Mouse (Mus musculus): Measurements from ENCODE around the gene Slc29a4. TPM values are rescaled to one million over a fixed set of nuclear protein-coding genes. Genes with fewer than 3 reads are reported as not detected.

The Slc29a4 gene
- total RNA-seq (2022) = under 1 TPM in 1 of 4 experiments, not detected in 3; 0.29 TPM

DNA sequence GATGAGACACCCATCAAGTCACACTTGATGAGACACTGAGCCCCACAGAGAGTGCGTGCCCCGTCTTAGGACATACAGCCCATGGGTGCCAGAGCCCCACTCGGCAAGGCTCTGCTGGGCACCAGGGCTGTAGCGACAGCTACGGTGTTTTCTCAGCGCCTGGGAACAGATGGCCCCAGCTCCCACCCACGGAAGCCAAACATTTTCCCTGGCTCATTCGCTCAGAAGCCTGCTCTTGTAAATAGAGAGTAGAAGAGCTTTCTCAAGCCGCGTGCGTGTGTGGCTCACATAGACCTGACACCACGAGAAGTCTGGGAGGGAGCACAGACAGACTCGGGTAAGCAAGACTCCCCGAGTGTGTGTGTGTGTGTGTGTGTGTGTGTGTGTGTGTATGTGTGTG lies at the start of gene Slc29a4:
Gene Slc29a4 (plus strand): TSS at position 265 of the 400 bp plus-strand sequence.
- DNase-seq (ENCODE audit: low spot score in 2 of 2) = no peak

DNA sequence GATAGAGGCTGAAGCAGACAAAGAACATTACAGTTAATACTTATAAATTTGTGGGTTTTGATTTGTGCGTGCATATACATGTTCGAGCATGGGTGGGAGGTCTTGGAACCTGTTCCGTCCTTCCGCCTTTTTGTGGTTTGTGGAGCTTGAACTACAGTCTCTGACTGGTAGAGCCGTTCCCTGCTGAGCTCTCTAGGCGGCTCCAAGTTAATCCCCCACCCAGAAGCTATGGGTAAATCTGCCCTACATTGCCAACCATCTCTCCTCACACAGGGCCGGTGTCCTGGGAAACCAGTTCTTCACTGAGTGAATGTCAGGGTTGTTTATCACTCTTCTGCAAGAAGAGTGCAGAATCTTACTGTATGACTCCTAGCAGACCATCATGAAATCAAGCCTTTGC lies 44.1 kb upstream of the Slc29a4 start:
- DNase-seq (ENCODE audit: low spot score in 2 of 2) = no peak

DNA sequence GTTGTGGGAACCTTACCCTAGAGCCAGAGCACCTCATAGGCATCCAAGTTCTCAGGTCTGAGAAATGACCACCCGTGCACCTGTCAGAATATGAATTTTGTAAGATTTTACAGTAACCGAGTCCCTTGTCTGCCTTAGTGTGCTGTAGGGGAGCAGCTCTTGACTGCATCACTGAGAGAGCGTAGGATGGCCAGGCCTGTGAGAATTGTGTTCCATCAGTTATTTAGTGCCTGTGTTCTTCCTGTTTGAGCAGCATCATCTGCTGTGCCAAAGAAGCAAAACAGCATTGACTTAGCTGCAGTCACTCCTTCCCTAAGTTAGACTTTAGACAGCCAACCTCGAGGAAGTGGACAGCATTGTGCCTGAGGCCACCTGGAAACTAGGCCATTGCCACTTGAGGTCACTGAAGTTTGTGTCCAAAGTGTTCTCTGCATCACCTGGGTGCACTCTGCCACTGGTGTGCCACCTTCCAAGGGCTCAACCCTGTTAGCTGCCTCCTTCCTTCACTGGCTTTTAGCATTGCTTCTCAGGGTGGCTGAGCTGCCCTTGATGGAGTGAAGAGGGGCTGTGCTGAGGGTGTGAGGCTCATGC lies 42.8 kb upstream of the Slc29a4 start:
- no peak for DNase-seq (ENCODE audit: low spot score in 2 of 2)

DNA sequence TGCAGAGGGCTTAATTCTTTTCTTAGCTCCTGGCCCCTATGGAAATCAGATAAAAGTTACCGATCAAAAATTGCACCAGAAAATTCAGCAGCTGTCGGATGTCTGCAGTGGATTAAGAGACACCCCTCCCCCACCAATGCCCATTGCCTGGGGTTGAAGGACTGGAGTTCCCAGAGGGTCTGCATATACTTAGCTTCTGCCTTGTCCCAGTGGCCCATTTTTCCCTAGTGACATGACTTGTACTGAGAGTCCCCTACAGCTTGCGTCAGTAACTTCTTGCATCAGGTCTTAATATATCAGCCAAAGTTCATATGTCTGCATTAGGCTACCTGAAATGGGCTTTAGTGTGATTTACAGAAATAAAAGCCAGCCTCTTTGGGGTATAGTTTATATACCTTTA lies 41.9 kb upstream of the Slc29a4 start:
- DNase-seq (ENCODE audit: low spot score in 2 of 2) = no peak

DNA sequence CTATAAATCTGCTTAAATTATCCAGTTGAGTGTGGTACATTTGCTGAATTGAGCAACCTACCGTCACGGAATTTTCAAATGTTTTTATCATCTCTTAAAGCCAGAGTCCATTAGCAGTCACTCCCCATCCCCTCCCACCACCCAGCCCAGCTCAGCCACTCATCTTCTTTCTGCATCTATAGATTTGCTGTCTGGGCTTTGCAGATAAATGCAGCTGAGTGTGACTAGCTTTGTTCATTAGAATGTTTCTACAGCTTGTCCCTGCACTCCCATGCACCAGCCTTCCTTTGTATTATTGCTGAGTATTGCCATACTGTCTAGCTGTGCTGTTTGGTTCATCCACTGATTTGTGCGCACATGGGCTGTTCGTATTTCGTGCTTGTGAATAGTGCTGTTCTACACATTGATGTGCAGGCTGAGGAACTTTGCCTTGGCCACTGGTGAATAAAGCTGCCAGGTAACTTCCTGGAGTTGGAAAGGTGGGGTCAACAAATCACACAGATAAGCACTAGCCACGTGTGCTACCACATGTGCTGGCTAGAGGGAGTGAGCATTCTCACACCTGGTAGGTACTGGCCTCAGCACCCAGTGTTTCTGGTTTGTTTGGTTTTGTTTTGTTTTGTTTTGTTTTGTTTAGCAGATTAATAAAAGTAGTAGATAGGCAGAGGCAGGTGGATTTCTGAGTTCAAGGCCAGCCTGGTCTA lies 41.4 kb upstream of the Slc29a4 start:
- DNase-seq (ENCODE audit: low spot score in 2 of 2) = no peak

DNA sequence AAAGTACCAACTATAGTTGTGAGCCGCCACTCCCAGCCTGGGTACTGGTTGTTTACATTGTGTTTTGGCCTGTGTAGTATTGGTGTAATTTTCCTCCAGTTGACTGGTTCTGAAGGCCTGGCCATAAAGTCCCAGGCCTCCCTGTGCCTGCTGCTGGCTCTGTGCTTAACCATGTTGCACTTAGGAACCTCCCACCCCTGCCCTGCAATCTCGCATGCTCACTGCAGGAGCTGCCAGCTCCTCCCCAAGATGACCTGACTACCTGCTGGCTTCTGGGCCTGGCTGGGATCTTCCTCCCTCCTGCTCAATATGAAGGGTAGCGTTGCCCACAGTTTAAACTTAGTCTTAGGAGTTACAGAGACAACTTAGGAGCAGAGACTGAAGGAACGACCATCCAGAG lies 40.0 kb upstream of the Slc29a4 start:
- no peak for DNase-seq (ENCODE audit: low spot score in 2 of 2)

DNA sequence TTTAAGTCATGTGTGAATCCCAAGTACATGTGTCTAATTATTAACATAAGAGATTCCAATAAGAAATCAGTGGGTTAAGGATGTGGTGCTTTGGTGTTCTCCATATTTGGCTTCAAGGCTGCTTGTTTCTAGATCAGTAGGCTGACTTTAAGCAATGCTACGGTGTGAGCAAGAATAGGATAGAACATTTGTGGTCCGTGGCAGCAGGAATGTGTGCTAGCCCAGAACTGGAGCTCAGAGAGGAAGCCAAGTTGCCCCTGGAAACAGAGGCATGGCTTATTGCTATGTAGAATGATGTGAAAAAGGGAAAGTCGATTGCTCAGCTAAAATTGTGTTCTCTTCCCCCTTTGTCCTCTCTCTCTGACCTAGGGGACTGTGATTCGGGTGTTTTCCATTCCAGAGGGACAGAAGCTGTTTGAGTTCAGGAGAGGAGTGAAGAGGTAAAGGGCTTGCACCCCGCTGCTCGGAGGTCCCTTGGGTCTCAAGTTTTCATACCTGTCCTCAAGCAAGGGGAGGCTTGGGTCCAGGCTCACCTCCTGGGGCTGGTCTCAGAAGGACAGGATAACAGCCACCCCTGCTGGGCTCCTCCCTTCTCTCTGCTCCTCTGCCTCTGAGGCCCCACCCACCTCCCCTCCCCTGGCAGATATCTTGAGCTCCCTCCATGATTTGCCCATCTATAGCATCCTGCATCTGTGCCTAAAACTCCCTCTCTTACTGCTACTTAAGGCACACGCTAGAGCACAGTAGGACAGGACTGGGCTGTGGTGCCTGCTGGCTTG lies 31.5 kb upstream of the Slc29a4 start:
- no peak for DNase-seq (ENCODE audit: low spot score in 2 of 2)

DNA sequence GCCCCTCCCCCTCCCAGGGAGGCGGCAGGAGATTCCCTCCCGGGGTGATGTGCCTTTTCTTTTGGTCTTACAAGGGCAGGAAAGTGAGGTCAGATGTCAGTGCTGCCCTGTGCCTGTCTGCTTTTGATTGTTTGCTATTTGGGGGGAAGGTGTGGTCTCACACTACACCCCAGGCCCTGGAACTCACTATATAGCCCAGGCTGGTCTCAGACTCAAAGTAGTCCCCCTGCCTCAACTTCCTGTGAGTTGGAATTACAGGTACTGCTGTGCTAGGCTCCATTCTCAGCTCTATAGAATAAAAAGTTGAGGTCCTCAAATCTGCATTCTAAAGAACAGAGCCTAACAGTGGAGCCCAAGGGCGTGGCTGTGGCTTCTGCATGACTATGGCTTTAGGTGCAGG lies 24.4 kb upstream of the Slc29a4 start:
- DNase-seq (ENCODE audit: low spot score in 2 of 2) = no peak

DNA sequence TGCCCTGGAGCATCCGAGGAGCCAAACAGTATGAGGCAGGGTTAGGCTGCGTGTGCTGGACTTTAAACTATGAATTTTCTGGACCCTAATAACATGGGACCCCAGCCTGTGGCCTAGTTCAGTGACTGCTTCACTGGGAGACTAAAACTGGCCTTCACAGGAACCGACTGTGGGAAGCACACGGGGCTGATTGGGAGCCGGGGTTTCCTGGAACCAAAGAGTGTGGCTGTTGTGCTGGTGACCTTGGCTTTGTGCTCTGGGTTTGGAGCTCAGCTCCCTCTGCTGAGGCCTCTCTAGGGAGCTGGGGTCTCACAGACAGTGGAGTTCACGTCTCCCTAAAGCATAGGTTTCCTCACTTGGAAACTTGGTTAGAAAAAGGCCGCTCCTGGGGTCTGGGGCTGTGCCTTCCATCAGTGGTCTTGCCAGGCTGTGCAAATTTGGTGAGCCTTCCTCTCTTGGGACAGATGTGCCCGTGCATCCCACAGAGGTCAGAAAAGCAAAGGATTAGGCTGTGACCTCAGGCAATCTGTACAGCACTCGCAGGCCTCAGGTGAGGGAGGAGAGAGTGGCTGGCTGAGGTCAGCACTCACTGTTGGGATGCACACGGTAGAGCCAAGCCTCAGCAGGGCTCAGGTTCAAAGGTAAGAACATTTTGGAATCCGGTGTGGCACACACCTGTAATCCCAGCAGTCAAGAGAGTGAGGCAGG lies 23.6 kb upstream of the Slc29a4 start:
- DNase-seq (ENCODE audit: low spot score in 2 of 2) = no peak

DNA sequence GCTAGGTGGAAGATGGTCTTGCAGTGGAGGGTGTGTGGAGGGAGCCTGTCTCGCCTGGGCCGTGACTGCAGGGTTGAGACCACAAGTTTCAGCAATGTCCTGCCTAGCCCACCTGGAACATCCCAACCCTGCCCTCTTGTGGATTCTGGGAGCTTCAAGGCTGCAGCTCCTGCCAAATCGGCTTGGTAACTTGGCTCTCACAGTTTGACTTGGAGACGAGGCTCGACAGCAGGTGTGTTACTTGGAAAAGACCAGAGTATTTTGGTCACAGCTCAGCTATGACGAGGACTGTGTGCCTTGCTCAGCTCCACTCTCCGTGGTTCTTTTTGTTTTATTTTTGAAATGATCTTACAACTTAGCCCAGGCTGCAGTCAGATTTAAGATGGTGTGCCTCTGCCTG lies 22.6 kb upstream of the Slc29a4 start:
- DNase-seq (ENCODE audit: low spot score in 2 of 2) = peak; percentile 14 to 47

DNA sequence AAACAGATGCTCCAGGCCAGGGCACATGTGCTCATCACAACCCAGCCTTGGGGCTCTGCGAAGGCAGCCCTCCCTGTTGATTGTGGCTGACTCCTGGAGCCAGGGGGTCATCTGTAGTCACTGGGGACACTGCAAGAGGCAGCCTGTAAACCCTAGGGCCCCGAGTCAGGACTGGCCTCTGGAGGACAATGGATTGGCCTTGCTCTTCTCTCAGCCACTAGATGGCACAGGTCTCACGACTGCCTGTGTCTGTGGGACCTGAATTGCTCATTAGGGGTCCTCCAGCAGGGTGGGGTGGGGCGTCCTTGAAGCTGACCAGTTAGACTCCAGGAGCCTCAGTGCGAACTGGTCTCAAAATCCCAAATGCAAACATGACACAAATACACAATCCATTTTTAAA lies 19.2 kb upstream of the Slc29a4 start:
- no peak for DNase-seq (ENCODE audit: low spot score in 2 of 2)

DNA sequence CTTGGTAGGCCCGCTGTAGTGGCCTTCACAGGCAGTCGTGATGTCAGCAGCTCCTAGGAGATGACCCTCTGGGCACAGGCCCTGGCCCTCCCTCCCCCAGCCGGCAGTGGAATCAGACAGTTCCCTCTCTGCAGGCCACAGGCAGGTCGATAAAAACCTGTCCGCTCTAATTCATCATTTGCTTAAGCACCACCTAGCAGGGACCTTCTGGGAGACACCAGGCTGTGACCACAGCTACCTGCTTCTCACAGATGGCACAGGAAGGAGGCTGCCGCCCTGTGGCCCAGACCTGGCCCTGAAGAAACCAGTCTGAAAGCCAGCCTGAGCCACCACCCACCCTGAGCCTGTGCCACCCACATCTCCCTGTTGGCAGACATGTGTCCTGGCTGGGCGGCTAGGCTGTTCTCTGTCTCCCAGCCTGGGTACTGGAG lies 14.2 kb upstream of the Slc29a4 start:
- DNase-seq (ENCODE audit: low spot score in 2 of 2) = no peak

DNA sequence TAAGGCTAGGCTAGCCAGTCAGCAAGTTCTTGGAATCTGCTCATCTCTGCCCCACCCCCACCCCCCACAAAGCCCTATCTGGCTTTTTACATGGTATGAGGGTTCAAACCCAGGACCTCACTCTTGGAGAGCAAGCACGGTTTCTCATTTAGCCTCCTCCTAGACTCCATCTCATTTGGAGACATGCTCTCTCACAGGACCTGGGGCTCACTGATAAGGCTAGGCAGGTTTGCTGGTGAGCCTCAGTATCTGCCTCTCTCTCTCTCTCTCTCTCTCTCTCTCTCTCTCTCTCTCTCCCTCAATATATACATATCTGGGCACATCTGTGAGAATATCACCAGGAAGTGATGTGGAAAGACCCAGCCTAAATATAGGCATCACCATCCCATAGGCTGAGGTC lies 13.2 kb upstream of the Slc29a4 start:
- no peak for DNase-seq (ENCODE audit: low spot score in 2 of 2)

DNA sequence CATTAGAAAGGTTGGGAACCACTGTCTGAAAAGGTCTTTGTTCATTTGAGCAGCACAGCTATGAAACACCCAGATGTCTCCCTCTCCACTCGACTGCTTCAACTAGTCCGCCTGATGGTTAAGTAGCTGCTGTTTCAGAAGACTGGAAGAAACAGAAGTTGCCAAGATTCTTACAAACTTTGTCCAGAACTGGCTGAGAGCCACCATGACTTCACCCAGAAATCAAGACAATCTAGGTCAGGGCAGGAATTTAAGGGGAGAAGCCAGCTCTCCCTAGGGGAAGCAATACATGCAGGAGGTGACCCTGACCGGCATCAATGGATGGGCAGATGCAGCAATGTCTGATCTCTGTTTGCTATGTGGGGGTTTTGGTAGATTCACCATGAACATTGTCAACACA lies 10.4 kb upstream of the Slc29a4 start:
- no peak for DNase-seq (ENCODE audit: low spot score in 2 of 2)

DNA sequence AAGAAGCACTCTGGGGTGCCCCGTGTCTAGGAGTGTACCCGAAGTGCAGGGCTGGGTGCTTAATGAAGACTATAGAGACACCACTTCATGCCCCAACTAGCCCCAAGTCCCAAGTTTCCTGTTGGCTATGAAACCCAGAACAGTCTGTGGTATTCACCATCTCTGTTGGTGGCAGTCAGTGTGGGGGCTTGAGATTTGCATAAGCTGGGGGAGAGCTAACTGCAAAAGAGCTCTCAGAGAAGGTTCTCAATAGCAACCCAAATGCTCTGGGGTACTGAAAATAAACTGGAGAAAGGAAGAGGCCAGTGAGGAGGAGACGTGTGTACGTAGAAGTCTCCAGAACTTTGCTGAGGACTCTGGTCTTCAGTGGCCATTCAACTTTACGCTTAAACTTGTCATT lies 9.8 kb upstream of the Slc29a4 start:
- DNase-seq (ENCODE audit: low spot score in 2 of 2) = no peak

DNA sequence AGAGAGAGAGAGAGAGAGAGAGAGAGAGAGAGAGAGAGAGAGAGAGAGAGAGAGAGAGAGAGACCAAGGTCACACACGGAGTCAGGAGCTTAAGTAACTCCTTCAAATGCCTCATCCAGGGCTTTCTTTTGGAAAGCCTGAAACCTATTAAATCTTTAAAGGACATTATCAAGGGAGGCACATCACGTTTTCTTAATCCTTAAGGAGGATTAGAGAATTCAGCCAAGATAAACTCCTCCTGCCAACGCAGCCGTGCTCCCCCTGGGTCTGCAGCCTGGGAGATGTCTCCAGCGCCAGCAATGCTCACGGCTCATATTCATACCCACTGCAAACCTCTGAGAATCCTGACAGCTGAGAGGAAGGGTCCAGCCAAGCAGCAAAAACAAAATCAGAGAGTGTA lies 3.4 kb upstream of the Slc29a4 start:
- no peak for DNase-seq (ENCODE audit: low spot score in 2 of 2)

DNA sequence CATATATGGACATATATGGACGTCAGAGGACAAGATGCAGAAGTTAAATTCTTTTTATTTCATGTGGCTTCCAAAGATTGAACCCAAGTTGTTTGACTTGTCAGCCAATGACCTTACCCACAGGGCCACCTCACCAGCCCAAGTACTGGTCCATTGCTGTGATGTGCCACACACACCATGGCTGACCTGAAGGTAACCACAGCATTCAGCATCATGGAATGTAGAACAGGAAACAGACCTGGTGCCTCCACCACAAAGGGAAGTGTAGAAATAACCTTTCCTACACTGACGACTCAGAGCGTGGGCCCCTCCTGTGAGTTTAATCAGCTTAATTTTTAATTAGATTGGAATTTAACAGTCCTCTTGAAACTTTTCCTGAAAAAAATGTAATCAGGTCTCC lies 2.0 kb upstream of the Slc29a4 start:
- no peak for DNase-seq (ENCODE audit: low spot score in 2 of 2)

DNA sequence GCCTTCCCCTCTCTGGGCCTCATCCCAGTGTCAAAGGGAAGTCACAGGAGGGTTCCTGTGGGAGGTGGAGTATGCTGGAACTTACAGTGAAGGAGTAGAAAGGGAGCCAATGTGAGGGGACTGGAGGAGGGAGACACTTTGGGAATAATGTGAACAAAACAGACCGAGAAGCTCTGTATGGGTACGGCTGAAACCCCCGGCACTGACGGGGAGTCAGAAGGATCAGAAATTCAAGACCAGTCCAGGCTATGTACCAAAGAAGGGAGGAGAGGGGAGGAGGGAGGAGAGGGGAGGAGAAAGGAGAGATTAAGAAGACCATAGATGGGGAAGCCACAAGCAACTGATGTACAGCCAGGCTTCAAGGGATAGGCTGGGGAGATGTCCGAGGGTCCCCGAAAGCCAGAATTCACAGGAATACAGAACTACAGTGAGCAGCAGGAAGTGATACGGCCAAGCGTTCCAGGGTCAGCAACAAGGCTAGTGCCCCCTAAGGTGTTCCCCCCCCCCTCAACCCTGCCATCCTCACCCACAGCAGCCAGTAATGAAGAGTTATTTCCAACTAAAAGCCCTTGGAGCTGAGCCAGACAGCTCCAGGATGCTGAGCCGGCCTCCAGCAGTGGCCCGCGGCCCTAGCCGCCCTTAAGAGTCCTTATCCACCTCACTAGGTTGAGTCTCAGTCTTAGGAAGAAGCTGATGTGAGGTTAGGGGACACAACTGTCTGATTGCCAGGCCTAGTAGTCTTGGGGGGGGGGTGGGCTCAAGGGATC lies 842 bp downstream of the Slc29a4 start:
- DNase-seq (ENCODE audit: low spot score in 2 of 2) = no peak

DNA sequence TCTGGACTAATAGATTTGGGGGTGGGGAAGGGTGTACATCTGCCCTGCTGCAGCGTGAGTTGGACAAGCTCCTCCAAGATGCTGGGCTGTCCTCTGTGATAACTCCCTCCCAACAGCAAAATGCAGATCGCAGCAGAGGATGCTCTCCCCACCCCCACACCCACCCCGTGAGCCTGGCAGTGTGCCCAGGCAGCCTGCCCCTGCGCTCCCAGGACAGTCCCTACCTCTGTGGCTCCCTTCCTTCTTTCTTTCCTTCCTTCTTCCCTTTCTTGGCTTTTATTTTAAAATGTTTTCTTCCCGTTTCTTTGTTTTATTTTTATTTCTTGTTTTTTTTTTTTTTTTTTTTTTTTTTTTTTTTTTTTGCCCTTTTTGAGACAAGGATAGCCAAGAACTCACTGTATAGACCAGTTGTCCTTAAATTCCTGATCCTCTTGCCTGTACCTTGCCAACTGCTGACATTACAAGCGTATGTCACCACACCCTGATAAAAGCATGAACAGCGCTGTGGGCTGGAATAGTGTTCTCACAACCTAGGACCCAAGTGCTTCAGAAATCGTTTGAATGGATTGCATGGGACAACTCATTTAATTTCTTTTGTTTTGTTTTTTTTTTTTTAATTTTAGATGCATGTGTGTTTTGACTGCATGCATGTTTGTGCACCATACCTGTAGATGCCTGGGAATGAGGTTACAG lies 1.6 kb downstream of the Slc29a4 start:
- DNase-seq (ENCODE audit: low spot score in 2 of 2) = no peak

DNA sequence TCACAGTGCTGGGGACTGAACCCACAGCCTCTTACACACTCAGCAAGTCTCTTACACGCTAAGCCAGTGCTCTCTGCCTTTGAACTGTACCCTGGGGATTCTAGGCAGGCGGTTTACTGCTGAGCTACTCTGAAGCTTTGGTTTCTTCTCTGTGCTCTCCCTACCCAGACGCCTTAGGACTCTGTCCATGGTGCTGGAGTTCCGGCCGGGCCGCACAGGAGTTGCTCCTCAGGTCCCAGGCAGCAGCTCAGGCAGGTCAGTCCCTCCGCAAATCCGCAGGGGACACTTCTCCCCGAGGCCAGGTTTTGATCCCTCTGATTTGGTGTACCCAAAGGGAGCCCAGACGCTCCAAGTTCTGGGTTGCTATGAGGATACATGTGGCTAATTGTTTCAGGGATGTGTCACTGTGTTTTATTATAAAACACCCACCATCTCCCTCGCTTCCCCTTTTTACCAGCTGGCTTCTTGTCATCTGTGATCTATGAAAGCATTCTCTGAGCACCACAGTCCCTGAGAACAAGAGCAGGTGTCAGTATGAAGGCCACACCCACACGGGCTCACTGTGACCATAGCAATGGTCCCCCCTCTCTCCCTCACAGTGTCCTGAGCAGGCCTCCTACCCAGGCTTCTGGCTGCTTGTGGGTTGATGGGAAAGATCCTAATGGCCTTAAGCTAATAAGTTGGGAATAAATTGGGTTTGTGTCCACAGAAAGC lies 2.5 kb downstream of the Slc29a4 start:
- no peak for DNase-seq (ENCODE audit: low spot score in 2 of 2)
